Mouse (Mus musculus) kidney, embryonic 14.5 days (tissue): ENCODE data around the gene Cit. TPM values are rescaled to one million over a fixed set of nuclear protein-coding genes. Genes with fewer than 3 reads are reported as not detected.

Experiments used
- ATAC-seq: fragments of 200-750 bp; cut with Nextera tagmentation; 2 replicates; pipeline ENCODE4 v1.8.0; 2017; ENCODE audit warnings: moderate number of reproducible peaks, mild to moderate bottlenecking, moderate TSS enrichment, moderate library complexity; ENCODE audit not compliant: low FRiP score, low TSS enrichment
- H3K27ac ChIP-seq: fragments of 300-500 bp; sonication (generic); 2 replicates; pipeline ENCODE4 v1.5.1; 2014; ENCODE audit warnings: low read depth, mild to moderate bottlenecking, low read length, moderate library complexity, mixed read lengths
- H3K27me3 ChIP-seq: fragments of 300-500 bp; sonication (generic); 2 replicates; pipeline ENCODE4 v1.6.1; 2014; ENCODE audit warnings: mild to moderate bottlenecking, low read length; ENCODE audit not compliant: control insufficient read depth, insufficient read depth
- H3K36me3 ChIP-seq: fragments of 300-500 bp; sonication (generic); 2 replicates; pipeline ENCODE4 v1.6.1; 2014; ENCODE audit warnings: low read length, mixed read lengths; ENCODE audit not compliant: control insufficient read depth, insufficient read depth
- H3K4me1 ChIP-seq: fragments of 300-500 bp; sonication (generic); 2 replicates; pipeline ENCODE4 v1.6.1; 2014; ENCODE audit warnings: low read length, mixed read lengths; ENCODE audit not compliant: control insufficient read depth, insufficient read depth
- H3K4me2 ChIP-seq: fragments of 300-500 bp; sonication (generic); replicated peaks from 2 replicates; pipeline ENCODE4 v1.6.1; 2014; ENCODE audit warnings: low read depth, mild to moderate bottlenecking, low read length
- H3K4me3 ChIP-seq: fragments of 300-500 bp; sonication (generic); 2 replicates; pipeline ENCODE4 v1.5.1; 2014; ENCODE audit warnings: mild to moderate bottlenecking, low read length
- H3K9ac ChIP-seq: fragments of 300-500 bp; sonication (generic); 2 replicates; pipeline ENCODE4 v1.6.1; 2014; ENCODE audit warnings: low read depth, mild to moderate bottlenecking, low read length, moderate library complexity
- H3K9me3 ChIP-seq: fragments of 300-500 bp; sonication (generic); 2 replicates; pipeline ENCODE4 v1.6.1; 2016; ENCODE audit warnings: low read length; ENCODE audit not compliant: control insufficient read depth
- WGBS: fragments of 180-500 bp; shearing (Covaris S2); extraction: QIAGEN DNeasy Blood & Tissue Kit; methylation state at CpG from one replicate; pipeline ENCODE4 v1.1.7; 2014; 5-methylcytosine and 5-hydroxymethylcytosine counted together
- polyA plus RNA-seq: library from polyadenylated mRNA; unstranded; fragments of >200 nt; fragmentation: Nextera tagmentation; extraction: Ambion mirVana; gene quantifications from 2 replicates; pipeline ENCODE4 v1.2.1, GENCODE M21; 2014

The Cit gene
- polyA plus RNA-seq, 1 experiment from 2014 or later = 34.9 TPM

DNA sequence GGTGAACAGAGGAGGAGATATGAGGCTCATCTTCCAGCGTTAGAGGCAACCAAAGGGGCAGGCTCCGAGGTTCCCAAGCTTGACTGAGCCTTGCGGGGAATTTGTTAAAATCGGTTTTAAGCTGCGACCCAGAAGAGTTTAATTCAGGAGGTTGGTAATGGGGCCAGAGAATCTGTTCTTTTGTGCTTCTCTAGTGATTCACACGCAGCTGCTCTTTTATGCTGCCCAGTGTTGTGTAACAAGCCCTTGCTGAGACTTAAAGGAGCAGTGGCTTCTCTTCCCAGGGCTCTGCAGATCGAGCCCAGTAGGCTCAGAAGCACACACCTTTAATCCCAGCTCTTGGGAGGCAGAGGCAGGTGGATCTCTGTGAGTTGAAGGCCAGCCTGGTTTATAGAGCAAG, 3.4 kb downstream of the Cit start:
- Histone ChIP-seq H3K9ac (no peak overlapping the region), H3K27ac (no peak overlapping the region), H3K4me3 (no peak overlapping the region), H3K4me2 (no peak overlapping the region), H3K36me3 (peaks cover 19% of the 10 kb centered on the region), H3K4me1 (peaks cover 12% of the 10 kb centered on the region), H3K27me3 (no peaks in the 10 kb centered on the region), H3K9me3 (no peaks in the 10 kb centered on the region)
- no peak for ATAC-seq
- 86% methylated on average over 7 of the region's 7 CpGs for WGBS

DNA sequence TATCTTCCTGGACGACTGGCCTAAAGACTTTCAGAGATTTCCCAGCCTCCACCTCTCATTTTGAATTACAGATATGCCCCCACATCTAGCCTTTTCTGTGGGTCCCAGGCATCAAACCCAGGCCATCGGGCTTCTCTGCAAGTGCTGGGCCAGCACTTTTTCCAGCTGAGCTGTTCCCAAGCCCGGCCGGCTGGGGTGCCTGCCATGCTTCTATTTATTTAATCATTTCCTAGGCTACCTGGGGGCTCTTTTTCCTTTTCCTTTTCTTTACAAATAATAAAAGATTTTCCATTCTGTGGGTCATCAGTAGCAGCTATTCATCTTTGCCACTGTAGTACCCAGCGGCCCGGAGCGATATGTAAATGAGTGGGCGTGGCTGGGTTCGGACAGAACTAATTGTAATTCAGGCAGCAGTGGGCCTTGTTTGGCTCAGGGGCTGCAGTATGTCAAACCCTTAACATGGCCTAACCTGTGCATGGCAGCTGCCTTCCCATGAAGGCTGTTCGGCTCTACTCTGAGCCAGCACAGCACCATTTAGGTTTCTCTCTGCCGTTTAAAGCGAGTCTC, 4.3 kb downstream of the Cit start:
- no peak overlapping the region for H3K4me3 ChIP-seq
- WGBS = 81% methylated on average over 12 of the region's 12 CpGs
- H3K27me3 ChIP-seq = no peaks in the 10 kb centered on the region
- no peak overlapping the region for H3K9ac ChIP-seq
- peaks cover 24% of the 10 kb centered on the region for H3K36me3 ChIP-seq
- H3K27ac ChIP-seq = no peak overlapping the region
- H3K4me1 ChIP-seq = peaks cover 10% of the 10 kb centered on the region
- ATAC-seq = no peak
- H3K9me3 ChIP-seq = no peaks in the 10 kb centered on the region
- no peak overlapping the region for H3K4me2 ChIP-seq

DNA sequence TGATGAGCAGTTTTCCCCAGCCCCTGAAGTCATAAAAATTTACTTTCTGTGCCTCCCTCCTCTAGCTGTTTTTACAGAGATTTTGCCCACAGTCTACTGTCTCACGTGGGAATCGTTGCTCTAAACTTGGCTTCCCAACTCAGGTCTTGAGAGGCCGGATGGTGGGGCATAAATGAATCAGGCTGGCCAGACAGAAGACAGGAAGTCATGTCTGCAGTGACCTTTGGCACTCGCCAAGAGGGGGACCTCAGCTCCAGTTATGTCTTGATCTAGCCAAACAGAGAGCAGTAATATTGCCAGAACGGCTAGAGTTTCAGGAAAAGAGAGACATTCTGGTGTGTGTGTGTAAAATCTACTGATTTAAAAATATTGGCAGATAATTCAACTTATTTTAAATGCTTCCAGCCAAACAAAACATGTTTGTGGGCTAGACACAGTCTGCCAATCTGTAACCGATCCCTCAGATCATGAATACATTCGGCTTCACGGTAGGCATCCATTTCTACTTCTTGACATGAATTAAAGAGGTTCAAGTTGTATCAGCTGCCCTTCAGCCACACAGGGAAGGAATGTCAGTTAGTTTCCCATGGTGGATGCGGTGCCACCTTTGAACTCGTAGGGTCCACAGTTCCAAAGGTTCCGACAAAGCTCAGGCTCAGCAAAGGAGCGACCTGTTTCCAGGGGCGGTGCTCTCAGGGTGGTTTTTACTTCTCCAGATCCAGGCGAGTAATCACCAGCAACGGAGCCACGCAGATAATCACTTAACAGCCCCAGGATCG, 5.4 kb downstream of the Cit start:
- Histone ChIP-seq H3K9me3 (no peaks in the 10 kb centered on the region), H3K4me1 (peaks cover 10% of the 10 kb centered on the region), H3K9ac (no peak overlapping the region), H3K36me3 (peaks cover 24% of the 10 kb centered on the region), H3K27ac (no peak overlapping the region), H3K27me3 (no peaks in the 10 kb centered on the region), H3K4me3 (no peak overlapping the region), H3K4me2 (no peak overlapping the region)
- 73% methylated on average over 17 of the region's 17 CpGs for WGBS
- ATAC-seq = no peak

DNA sequence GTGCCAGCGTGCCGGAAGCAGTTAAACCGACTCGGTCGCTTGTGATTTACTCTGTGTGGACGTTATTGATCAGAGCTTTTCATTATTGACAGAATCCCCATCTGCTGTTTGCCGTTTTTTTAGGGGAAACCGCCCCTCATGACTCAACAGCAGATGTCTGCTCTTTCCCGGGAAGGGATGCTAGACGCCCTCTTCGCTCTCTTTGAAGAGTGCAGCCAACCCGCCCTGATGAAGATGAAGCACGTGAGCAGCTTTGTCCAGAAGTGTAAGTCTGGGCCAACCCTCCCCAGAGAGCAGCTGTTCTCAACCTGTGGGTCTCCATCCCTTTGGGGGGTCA, 5.9 kb downstream of the Cit start:
- Histone ChIP-seq H3K36me3 (peaks cover 27% of the 10 kb centered on the region), H3K4me2 (no peak overlapping the region)
- no peak for ATAC-seq

DNA sequence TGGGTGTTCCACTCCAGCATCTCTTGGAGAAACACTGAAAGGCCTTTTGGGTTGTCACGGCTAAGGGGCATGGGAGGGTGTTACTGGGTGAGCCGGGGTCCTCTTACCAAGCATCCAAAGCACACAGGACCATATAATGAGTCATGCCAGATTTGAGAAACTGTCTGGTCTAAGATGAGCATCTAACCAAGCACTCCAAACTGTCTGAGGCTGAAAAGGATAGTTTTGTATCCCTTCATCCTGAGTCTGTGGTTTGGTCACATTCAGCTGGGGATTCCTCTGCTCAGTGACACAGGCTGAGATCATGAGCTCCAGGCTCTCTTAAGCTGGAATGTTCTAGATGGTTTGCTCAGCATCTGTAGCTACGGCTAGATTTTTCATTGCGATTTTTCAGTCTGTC, 7.4 kb downstream of the Cit start:
- Histone ChIP-seq H3K4me2 (no peak overlapping the region), H3K9me3 (no peaks in the 10 kb centered on the region), H3K4me1 (no peaks in the 10 kb centered on the region), H3K9ac (no peak overlapping the region), H3K4me3 (no peak overlapping the region), H3K27me3 (no peaks in the 10 kb centered on the region), H3K36me3 (peaks cover 27% of the 10 kb centered on the region), H3K27ac (no peak overlapping the region)
- WGBS = 94% methylated on average over 4 of the region's 4 CpGs
- ATAC-seq = no peak

More for the DNA sequence above, 5.9 kb downstream of the Cit start:
- no peak overlapping the region for H3K9ac ChIP-seq
- WGBS = 80% methylated on average over 13 of the region's 13 CpGs
- H3K4me1 ChIP-seq = peaks cover 4% of the 10 kb centered on the region
- no peak overlapping the region for H3K27ac ChIP-seq
- H3K9me3 ChIP-seq = no peaks in the 10 kb centered on the region
- H3K27me3 ChIP-seq = no peaks in the 10 kb centered on the region
- H3K4me3 ChIP-seq = no peak overlapping the region

DNA sequence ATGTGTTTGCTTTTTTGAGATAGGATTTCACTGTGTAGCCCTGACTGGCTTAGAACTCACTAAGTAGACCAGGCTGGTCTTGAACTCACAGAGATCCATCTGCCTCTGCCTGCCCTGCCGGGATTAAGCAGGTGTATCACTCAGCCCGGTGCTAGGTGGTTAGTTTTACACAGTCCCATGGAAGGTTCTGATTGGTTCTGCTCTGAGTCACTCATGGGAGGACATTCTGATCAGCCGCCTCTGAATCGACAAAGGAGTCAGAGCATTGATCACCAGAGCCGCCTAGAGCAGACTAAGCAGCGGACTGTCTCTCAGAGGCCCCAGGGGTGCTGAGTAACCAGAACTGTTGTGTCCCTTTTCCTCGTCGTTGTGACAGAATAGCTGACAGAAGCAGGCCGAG, 8.6 kb downstream of the Cit start:
- WGBS = 91% methylated on average over 9 of the region's 9 CpGs
- no peaks in the 10 kb centered on the region for H3K27me3 ChIP-seq
- H3K9ac ChIP-seq = no peak overlapping the region
- no peak overlapping the region for H3K27ac ChIP-seq
- H3K4me3 ChIP-seq = no peak overlapping the region
- no peak for ATAC-seq
- H3K4me1 ChIP-seq = no peaks in the 10 kb centered on the region
- no peaks in the 10 kb centered on the region for H3K9me3 ChIP-seq
- peaks cover 27% of the 10 kb centered on the region for H3K36me3 ChIP-seq
- no peak overlapping the region for H3K4me2 ChIP-seq

DNA sequence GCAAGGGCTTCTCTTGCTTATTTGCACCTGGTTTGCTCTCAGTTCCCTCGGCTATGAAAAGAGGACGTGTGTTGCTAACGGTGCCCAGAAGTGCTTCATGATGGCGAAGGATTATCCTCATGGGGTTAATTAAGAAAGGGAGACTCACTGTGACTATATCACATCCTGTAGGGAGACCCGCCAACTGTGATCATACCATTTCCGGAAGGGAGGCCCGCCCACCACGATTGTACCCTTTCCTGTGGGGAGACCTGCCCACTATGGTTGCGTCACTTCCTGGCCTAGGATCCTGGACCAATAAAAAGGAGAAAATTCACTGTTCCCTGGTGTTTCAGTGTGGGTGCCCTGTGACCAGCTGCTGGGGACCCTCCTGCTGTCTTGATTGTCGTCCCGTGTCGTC, 9.3 kb downstream of the Cit start:
- Histone ChIP-seq H3K27ac (no peak overlapping the region), H3K4me3 (no peak overlapping the region), H3K27me3 (no peaks in the 10 kb centered on the region), H3K4me1 (no peaks in the 10 kb centered on the region), H3K4me2 (no peak overlapping the region), H3K9ac (no peak overlapping the region), H3K36me3 (peaks cover 30% of the 10 kb centered on the region), H3K9me3 (no peaks in the 10 kb centered on the region)
- no peak for ATAC-seq
- WGBS = 88% methylated on average over 12 of the region's 12 CpGs

DNA sequence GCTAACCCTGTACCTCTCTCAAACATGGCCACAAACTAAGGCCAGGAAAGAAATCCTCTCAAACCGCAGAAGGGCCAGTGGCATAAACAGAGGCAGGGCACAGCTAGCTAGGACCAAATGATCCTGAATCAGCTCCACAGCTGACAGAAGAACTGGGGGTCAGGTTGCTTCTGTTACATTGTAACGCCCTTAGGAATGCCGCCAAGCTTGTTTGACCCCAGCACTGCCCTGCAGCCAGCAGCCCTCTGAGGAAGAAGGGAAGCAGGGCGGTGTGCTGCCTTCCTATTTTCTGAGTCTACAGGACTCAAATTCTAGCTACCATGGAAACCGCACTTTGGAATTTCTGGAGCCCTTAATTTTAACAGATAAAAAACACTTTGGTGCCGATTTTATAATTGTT, 13.6 kb downstream of the Cit start:
- 54% methylated on average over 6 of the region's 6 CpGs for WGBS
- Histone ChIP-seq H3K27me3 (no peaks in the 10 kb centered on the region), H3K36me3 (peaks cover 39% of the 10 kb centered on the region; the same call in 1 of the 2 replicates), H3K4me1 (no peaks in the 10 kb centered on the region), H3K27ac (peak overlapping the region; percentile 55; the same call in 1 of the 2 replicates), H3K9me3 (no peaks in the 10 kb centered on the region), H3K9ac (no peak overlapping the region), H3K4me3 (no peak overlapping the region), H3K4me2 (no peak overlapping the region)
- no peak for ATAC-seq

DNA sequence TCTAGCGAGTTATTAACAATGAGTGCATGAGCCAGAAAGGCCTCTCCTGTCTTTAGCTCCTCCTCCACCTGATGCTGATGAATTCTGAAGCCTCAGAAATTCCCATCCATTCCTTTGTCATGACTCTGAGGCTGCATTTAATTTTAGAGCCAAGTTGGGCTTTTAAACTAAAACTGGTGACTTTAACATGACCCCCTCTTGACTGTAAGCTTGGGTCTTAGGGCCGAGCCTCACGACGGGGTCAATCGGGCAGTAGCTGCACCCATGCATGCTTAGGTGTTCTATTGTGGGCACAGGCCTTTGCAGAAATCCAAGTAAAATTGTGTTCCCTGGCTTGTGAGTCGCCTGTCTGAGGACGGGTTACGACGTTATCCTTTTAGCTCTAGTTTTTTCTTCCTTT, 14.4 kb downstream of the Cit start:
- WGBS = 82% methylated on average over 9 of the region's 9 CpGs
- Histone ChIP-seq H3K4me1 (no peaks in the 10 kb centered on the region), H3K9ac (no peak overlapping the region), H3K27ac (0 out of 2 replicates have a peak overlapping the region, but pooled peaks have one; percentile 55), H3K4me3 (no peak overlapping the region), H3K9me3 (no peaks in the 10 kb centered on the region), H3K4me2 (no peak overlapping the region), H3K36me3 (peaks cover 44% of the 10 kb centered on the region; the same call in 1 of the 2 replicates), H3K27me3 (no peaks in the 10 kb centered on the region)
- ATAC-seq = no peak
